Mouse (Mus musculus) gastrocnemius, adult 8-10 months (tissue): Measurements from ENCODE around the gene Tppp2. TPM values are rescaled to one million over a fixed set of nuclear protein-coding genes. Genes with fewer than 3 reads are reported as not detected.
"Not testable (repeated sequence)": the region's sequence is repeated elsewhere in the genome, so short reads cannot be mapped to it uniquely, and the experiment has no call there.

Source experiments
- DNase-seq, 2 experiments: peaks; one replicate each; pipeline ENCODE4 v3.0.0; 2022; ENCODE audit warnings: low spot score in 2 of 2
- total RNA-seq, 4 experiments: library from RNA; stranded (reverse); gene quantifications; 2 replicates each; pipeline ENCODE4 v1.2.4; 2022

Tppp2 gene
- total RNA-seq, 4 experiments from 2014 or later = 0.92 to 1.7 (median 1.7) TPM

DNA sequence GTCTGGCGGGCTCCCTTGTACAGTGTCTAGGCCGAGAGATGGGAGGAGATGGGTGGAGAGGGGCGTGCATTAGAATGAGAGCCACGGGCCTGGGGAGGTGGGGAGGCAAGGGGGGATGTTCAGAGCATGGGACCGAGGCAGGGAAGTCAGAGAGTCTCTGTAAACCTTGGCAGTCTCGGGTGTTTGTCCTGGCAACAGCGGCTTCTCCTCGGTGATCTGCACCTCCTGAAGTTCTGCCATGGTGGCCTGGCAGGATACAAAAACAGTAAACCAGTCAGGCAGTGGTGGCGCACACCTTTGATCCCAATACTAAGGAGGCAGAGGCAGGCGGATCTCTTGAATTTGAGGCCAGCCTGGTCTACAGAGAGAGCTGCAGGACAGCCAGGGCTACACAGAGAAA, 6.9 kb upstream of the Tppp2 start:
- no peak for DNase-seq

DNA sequence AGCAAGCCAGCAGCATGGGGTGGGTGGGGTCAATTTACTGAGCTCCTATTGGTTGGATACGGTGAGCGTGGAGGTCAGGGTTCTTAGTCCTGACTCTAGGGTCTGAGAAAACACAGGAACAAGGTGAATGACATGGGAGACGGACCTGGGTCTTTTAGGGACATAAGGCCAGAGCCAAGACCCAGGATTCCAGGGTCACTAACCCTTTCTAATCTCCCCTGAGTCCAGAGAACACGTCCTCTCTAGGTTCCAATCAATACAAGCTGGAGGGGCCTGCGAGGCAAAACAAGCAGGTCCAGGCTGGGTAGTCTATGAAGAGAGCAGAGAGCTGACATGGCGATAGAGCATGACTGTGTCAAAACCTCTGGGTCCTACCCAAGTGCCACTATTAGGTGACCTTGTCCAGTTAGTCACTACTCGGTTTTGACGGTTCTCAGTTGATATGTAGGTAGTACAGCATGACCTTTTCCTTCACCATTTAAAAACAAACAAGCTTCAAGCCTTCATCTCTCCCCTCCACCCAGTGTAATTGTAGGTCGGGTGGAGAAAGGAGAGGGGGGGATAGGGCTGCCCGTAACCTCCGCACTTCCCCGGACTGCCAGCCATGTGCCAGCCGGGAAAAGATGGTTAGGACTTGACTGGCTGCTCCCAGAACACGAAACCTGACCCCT, 5.7 kb upstream of the Tppp2 start:
- DNase-seq = peak in 1 of 2 experiments; percentile 28

DNA sequence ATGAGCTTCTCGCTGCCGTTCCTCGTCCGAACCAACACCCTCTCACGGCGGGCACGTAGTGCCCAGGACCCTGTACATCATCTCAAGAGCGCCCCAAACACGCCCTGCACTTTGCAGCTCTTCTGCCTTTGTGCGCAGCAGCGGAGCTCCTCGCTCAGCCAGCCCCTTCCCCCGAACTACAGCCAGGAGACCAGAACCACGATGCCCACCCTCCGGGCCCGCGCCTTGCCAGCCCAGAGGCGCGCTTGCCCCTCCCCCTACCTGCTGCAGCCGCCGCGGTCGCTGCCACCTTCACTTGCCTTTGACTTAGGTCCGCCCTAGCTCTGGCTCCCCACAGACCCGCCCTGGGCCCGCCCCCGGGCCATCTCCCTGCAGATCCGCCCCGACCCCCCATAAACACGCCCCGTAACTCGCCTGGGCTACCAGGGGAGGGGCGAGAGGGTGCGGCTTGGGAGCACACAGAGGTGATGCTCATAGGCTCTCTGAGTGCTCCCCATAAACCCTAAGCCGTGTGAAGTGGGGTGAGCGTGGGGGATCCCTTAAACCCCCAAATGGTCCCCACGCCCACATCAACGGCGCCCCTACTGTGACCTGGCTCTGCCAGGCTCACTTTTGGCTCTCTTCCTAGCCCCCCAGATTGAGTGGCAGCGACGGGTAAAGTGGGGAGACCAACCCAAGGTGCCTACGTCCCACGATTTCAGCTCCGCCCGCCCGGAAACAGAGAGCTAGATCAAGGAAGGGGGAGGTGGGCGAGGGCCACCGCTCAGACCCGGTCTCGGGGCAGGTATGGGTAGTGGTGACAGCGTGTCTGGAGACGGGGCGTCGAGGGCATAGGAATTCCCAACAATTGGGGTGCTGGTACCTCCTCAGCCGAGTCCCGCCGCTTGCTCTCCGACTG, 4.9 kb upstream of the Tppp2 start:
- peak; percentile 84 to 93 for DNase-seq

DNA sequence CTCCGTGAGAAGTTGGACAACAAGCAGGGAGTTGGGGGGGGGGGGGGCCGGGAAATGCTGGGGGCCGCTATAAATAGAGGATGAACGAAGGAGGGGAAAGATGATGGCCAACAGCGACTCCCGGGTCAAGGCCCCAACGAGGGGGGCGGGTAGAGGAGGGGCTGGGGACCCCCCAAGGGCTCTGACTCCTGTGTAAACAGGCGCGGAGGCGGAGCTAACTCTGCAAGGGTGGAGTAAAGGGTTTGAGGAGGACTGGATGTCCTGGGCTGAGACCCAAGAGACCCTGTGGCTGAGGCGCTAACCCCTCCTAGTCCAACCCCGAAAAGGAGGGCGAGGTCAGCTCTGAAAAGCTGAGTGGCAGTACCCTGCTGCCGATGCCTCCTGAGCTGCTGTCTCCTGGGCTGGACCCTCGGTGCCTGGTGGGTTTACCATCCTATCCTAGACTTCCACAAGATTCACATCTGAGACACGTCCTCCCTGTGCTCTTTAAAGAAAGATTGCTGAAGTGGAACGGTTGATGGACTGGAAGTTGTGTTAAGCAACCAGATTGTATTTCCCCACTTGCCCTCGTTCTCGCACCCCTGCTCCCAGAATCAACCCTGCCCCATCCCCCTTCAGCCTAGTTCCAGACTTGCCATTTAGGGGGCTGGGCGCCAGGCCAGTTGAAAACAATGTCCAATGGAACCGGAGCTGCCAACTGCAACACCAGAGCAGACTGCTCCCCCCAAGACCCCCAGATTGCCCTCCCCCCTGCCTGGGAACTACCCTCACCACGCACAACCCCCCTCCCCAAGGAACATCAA, 4.1 kb upstream of the Tppp2 start, which contains the start of gene Ndrg2:
Gene Ndrg2 (minus strand): TSS at position 199 of the 803 bp plus-strand sequence.
- peak; percentile 86 to 92 for DNase-seq

DNA sequence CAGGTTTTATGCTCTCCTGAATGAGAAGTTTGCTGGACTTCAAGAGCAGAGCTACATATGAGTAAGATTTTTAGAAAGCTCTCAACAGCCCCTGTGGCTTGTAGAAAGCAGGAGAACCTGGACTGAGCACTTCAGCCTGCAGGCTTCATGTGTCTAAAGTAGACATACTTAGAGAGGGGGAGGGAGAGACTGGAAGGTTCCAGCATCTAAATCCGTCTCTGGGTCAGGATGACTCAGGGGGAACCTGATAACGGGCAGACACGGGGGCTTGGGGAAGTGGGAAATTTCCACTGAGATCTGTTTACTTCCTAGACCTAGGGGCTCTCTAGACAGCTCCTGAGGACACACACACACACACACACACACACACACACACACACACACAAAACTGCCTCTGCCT, 3.2 kb upstream of the Tppp2 start:
- DNase-seq = peak in 1 of 2 experiments; percentile 51

DNA sequence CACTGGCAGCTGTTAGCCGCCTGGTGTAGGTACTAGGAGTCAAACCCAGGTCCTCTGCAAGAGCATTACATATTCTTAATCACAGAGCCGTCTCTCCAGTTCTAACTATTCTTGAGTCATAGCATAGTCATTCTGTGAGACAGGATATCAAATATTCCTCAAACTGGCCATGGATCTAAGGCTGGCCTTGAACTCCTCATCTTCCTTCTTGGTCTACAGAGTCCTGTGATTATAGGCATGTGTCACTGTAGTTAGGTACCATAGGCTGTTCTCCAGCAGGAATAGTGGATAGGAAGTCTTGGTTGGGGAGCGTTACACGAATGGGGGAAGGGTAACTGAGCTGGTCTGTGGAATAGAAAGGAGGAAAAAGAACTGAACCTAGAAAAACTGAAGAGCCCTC, 1.7 kb upstream of the Tppp2 start:
- DNase-seq = no peak

DNA sequence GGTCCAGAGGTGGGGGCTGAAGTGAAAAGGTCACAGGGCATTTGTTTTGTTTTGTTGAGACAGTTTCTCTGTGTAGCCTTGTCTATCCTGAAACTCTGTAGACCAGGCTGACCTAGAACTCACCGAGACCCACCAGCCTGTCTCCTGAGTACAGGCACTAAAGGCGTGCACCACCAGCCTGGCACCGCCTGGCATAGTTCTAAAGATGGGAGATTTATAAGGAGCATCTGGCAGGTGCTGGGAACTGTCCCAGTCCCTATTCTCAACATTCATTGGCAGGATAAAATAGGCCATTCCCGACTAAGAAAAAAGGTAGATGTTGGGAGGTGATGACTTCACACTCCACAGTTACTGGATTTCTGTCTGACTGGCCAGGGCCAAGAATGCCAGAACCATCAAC, 741 bp downstream of the Tppp2 start:
- peak; percentile 59 to 73 for DNase-seq

DNA sequence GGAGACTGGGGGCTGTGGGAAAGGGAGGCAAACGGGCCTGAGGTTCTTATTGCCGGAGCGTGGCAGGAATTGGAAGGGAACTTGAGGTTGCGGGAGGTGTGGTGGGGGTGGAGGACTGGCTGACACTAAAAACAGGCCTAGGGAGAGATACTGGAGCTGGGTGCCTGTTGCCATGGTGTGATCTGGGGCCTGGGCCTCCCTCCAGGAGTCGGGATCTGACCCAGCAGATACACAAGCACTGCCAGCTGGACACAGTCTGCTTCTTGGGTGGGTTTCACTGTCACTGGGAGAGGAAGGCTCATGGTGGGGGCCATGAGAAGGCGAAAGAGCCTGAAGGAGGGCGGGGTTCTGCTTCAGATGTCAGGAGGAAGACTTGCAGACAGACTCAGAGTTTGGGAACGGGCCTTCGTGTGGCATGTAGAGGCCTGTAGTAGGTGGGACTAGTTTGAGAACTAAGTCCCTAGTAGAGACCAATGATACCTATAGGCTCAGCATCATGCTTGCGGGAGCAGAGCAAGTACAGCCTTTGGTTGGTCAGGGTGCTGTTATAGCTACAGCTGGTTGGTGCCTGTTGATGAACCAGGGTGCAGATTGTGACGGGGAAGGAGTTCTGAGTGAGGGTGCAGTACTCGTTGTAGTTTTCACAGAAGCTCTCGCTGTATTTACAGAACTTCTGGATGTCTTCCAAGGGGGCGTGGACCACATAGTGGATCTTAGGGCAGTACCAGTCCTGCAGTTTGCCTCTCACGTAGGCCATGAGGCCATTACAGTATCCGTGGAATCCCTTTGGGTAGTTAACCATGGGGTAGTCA, 3.7 kb downstream of the Tppp2 start:
- peak; percentile 79 to 89 for DNase-seq

DNA sequence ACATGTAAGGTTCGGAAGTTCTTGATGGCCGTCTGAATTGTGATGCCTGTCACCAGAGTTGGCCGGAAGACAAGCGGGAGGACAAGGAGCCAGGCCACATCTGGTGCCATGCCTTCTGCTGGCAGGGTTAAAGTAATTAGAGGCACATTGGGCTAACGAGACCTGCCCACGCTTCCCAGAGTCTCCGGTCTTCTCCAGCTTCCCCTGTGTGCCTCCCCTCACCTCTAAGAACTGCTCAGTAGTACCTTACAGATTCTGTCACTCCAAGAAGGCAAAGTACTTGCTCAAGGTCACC, 4.3 kb downstream of the Tppp2 start, which contains the start of gene Rnase13:
Gene Rnase13 (minus strand): TSS at position 203 of the 295 bp plus-strand sequence.
- DNase-seq = peak in 1 of 2 experiments; percentile 61

DNA sequence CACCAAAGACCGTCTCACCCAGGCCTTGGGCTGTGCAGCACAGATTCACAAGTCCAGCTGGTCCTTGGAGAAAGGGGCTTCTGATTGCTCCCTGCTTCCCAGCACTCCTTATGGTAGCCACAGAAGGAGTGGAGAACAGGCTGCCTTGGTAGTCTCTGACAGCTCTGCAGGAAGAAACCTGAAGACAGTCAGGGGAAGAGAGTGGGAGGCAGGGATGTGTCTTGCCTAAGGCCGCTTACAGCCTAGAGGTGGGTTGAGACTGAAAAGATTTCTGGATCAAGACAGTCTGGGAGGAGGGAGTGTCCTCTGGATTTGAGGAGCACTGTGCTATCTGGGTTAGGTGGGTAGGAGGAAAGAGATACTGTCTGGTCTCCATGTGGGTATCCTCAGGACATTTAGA, 4.7 kb downstream of the Tppp2 start:
- DNase-seq = no peak

DNA sequence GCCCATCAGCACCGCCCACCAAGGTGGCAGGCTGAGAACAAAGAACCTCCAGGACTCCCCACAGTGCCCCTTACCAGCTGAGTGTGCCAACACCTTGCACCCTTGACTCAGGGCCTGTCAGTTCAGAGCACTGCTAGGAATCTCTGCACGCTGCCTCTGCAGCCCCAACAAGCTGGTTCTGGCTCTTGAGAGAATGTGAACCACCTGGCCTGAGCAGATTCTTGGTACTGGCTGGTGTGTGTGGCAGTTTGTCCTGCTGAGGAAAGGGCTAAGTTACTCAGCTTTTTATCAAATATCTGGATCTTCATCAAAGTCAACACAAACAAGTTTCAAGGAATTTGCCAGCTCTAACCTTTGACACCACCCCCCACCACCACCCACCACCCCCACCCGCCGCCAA, 5.3 kb downstream of the Tppp2 start:
- DNase-seq = no peak

DNA sequence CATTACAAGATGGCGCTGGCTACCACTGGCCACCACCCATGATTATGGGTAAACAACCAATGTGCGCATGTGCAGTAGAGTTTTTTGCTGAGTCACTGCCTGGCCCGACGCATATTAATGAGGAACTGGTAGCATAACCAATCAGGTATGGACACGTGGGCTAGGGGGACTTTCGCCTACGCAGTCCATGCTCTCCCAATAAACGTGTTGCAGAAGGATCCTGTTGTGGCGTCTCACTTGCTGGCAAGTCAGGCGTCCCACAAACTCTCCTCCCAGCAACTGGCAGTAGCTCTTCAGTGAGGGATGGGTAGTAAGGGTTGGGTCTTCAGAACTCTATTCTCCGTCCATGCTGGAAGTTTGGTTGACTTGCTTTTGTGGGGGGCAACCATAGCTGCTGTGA, 8.7 kb downstream of the Tppp2 start:
- DNase-seq = not testable (repeated sequence)

DNA sequence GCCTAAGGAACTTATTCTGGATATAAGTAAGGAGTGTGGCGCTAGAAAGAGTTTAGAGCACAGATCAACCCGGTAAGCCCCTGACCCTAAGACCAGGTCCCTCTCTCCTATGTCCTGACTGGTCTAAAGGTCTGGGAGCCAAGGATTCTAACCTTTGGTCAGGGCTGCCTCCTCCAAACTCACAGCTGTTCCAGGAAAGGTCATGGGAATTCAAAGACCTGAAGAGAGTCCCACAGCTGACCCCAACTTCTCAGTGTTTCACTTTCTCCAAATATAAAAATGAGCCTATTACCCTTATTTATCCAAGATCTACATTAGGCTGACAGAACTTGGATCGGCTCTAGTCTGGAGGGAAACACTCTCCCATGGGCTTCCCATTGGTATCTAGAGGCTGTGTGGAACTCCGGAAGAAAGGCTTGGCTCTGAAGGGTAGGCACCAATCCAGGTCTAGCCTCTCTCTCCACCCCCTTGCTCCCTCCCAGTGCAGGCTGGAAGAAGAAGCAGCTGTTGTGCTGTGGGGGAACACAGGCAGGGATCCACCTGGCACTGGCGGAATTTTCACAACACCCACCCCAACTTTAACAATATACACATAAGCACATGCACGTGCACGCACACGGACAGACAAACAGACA, 11.2 kb downstream of the Tppp2 start:
- peak; percentile 54 to 75 for DNase-seq

DNA sequence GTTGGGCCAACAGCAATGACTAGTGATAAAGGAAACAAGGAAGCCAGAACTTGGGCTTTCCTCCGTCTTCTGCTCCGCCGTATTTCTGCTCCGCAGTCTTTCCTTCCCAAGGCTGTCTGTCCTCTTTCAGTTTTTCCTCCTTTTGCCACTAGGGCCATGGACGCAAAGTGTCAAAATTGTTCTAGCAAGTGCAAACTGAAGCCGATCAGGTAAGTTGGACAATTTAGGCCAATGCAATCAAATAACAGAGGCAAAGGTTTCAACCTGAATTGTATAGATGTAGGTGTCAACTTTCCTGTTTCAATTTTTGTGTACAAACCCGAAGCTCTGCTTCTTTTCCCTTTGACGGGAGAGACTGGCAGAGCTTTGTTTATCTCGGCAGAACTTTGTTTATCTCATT, 11.7 kb downstream of the Tppp2 start:
- DNase-seq = no peak

DNA sequence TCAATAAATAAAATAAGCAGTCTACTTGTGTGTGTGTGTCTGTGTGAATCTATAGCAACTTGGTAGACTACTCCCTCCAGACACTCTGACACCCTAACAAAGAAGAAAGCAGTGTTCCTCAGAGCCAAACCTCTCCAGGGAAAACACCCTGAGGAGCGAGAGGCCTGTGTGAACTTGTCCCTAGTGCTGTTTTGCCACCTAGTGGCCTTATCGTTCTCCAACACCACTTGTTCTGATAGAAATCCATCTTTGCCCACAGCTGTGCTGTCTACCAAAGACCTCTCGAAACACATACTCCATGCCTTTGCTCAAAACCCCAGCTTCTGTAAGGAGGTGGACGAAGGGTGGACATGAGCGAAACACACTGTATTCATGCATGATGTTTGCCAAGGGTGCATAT, 12.6 kb downstream of the Tppp2 start:
- DNase-seq = peak; percentile 49 to 60

DNA sequence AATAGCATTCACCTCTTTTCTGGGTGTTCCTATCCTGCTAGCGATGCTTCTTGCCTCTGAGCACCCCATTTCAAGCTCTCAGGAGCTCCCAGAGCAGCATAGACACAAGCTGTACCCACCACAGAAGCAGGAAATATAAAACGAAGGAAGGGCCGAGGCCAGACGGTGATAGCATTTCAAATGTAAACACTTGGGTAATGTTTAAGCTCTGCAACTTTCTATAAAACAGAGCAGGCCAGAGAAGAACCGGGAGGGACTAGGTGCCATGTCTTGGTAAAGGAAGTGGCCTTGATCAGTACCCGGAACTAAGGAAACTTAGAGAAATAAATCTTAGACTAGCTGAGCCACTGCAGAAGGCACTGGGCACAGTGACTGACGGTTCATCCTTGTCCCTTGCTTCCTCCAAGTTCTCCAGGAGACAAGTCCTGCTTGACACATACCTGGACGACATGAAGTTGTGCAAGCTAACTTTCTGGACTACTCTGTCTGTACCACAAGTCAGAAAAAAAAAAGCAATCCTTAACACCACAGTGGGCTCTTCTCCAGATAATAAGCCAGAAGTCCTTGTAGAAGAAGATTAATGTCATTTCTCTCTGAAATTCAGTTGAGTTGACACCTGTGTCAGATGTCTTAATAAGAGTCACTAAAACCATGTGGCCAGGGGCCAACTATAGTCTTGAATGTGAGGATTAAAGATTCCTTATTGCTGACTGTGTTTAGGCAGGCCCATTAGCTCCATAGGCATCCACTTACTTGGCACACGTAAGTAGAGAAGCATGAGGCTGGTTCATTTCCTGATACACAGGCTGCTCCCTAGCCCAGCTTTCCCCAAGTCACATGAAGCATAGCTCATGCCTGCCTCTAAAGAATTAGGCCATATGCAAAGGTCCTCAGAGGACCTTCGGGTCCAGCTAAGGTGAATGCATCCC, 14.1 kb downstream of the Tppp2 start:
- DNase-seq = no peak

DNA sequence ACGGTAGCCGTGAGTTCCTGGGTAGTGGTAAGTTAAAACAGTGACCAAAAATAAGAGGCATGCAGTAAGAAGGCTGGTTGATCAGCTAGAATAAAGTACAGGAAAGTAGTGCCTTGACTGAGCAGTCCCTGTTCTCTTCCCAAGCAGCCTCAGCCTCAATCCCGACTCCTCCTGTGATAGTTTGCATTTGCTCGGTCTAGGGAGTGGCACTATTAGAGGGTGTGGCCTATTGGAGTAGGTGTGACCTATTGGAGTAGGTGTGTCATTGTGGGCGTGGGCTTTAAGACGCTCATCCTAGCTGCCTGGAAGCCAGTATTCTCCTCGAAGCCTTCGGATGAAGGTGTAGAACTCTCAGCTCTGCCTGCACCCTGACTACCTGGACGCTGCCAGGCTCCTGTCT, 20.8 kb downstream of the Tppp2 start:
- no peak for DNase-seq

DNA sequence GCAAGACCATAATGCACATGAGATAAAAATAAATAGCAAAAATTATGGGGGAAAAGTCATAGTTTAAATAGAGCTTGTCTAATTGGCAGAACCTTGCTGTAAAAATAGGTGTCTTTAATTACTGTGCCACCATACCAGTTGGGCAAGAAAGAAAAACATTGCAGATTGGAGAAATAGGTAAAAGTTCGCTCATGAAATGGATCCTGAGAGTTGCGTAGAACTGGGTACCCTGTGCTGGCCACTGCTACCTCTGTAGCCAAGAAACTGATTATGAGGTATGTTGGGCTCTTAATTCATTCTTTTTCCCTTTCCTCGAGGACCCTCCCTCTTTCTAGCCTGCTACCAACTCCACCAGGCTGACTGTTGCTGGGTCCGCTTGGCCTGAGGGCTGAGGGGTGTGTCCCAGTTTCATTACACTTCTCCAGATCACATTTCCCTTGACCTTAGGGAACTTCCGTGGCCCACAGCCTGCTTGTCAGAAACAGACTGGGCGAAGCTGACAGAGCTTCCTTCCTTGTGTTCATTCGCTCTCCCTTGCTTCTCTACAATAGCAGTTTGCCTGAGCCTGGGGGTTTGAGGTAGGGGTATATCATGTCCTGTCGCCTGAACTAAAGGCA, 22.8 kb downstream of the Tppp2 start:
- peak; percentile 42 to 59 for DNase-seq

DNA sequence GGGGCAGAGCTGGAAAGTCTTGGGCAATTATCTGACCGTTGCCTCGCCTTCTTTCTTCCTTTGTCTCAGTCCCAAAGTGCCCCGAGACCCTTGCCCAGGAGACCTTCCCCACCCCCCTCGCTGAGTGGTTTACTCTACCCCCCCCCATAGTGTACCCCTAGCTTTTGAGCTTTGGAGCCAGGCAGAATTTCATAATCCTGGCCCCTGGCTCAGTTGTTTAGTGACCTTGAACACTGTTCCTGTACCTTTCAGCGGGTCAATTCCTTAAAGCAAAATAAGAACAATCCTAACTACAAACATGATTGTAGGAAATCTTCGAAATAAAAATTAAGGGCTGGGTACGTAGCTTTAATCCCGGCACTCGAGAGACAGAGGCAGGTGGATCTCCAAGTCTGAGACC, 23.4 kb downstream of the Tppp2 start:
- no peak for DNase-seq
